Mouse (Mus musculus): Measurements from ENCODE around the gene Tnfsf15.

Gene Tnfsf15

GRCm38 (mm10) chr4:63685253-63685525 lies 59.7 kb downstream of the Tnfsf15 start:
- DNase-seq (ENCODE audit: low read depth, low spot score), result no peak

GRCm38 (mm10) chr4:63684412-63685252 lies 60.3 kb downstream of the Tnfsf15 start:
- no peak for DNase-seq (ENCODE audit: low read depth, low spot score)

GRCm38 (mm10) chr4:63683716-63684115 lies 61.2 kb downstream of the Tnfsf15 start:
- no peak for DNase-seq (ENCODE audit: low read depth, low spot score)

GRCm38 (mm10) chr4:63683056-63683455 lies 61.9 kb downstream of the Tnfsf15 start:
- no peak for DNase-seq (ENCODE audit: low read depth, low spot score)

- no peak for DNase-seq (ENCODE audit: low read depth, low spot score)
Observed at GRCm38 (mm10) chr4:63682441-63682840, 62.5 kb downstream of the Tnfsf15 start.

GRCm38 (mm10) chr4:63681557-63681956 lies 63.4 kb downstream of the Tnfsf15 start:
- DNase-seq (ENCODE audit: low read depth, low spot score), result no peak

Data from WW6 (cell line).